Mouse (Mus musculus): ENCODE results near the gene Pla2g12b. TPM values are rescaled to one million over a fixed set of nuclear protein-coding genes. Genes with fewer than 3 reads are reported as not detected.
"Not testable (repeated sequence)": the region's sequence is repeated elsewhere in the genome, so short reads cannot be mapped to it uniquely, and the experiment has no call there.

The Pla2g12b gene
- total RNA-seq (2021): not detected

DNA sequence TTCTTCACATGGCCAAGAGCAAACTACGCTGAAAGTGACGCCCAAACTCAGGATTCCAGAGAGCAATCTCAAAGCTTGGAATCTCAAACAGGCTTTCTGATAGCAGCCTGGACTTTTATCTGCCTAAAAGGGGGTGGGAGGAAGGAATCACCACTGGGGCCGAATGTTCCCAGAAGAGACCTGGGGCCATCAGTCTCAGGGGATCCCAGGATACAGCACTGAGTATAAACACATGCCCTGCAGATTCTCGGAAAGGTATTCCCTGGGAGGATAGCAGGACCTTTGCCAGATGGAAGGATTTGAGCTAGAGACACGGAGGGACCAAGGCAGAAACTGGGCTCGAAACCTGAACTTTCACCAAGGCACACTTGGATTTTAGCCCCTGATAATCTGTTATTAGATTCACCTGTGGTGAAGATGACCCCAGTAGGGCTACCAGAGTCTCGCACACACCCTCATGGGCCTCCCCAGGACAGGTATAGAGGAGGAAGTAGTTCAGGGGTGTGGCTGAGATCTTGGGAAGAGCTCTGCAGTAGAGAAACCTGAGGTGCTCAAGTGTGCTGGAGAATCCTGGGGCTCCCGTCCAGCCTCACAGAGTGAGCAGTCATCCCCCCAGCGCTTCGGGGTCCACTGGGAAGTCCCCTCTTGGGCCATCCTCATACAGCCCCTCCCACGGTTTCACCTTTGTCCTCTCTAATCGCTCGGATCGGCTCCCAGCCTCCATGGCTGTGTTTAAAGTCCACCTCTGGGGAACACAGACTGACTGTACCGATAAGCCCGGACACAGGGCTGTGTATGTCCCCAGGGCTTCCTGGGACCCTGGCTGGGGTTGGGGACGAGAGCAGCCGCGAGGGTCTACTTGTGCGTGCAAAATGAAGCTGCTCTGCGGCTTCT lies at the start of gene Pla2g12b:
Pla2g12b (plus strand) TSS at position 762 of the 894 bp plus-strand sequence.
- no peak for DNase-seq (ENCODE audit: extremely low spot score in 1 of 2, low spot score in 2 of 2)
- intact Hi-C loops (cut with DNase I): no loop called here

DNA sequence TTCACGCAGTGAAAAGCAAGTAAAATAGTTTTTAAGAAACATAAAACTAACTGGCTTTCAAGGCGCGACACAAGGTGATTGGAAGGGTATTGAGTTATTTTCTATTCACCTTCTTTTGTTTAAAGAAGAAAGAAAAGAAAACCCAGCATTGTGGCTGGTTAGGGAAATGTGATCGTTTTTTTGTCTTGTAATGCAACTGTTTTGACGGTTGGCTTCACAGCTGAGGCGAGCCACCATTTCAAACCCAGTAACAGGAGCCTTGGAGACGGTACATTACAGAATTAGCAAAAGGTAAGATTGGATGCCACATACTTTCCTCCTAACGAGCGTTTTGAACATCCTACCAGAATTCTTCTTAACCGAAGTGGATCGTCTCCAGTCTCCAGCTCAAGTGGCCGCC lies 49.3 kb upstream of the Pla2g12b start:
- no peak for DNase-seq (ENCODE audit: extremely low spot score in 1 of 2, low spot score in 2 of 2)
- intact Hi-C loops (cut with DNase I): no loop called here

GRCm38 (mm10) chr10:59355020-59355419 lies 48.4 kb upstream of the Pla2g12b start:
- intact Hi-C loops (cut with DNase I): loop anchor here (5.0 kb wide), 1 partner anchor 58 kb away; no protein-coding TSS in a partner anchor
- DNase-seq (ENCODE audit: extremely low spot score in 1 of 2, low spot score in 2 of 2): no peak

DNA sequence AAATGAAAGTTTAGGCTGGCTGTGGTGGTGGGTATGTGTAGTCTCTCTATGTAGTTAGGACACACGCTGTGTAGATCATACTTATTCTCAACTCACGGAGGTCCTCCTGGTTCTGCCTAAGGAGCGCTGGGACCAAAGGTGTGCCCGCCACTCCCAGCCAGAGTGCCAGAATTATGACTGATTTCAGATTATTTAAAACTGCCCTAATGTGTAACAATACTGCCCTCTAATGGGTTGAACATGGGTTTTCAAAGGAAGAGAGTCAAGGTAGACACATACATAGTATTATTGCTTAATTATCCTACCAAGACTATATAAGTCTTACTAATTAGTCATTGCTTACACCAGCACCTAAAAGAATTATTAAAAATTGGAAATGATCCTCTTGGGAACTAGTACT lies 44.7 kb upstream of the Pla2g12b start:
- intact Hi-C loops (cut with DNase I): loop anchor here (5.0 kb wide), 1 partner anchor 61 kb away; no protein-coding TSS in a partner anchor

GRCm38 (mm10) chr10:59363208-59363607 lies 40.3 kb upstream of the Pla2g12b start:
- no peak for DNase-seq (ENCODE audit: extremely low spot score in 1 of 2, low spot score in 2 of 2)
- intact Hi-C loops (cut with DNase I): no loop called here

More for the DNA sequence above, 44.7 kb upstream of the Pla2g12b start:
- no peak for DNase-seq (ENCODE audit: extremely low spot score in 1 of 2, low spot score in 2 of 2)

DNA sequence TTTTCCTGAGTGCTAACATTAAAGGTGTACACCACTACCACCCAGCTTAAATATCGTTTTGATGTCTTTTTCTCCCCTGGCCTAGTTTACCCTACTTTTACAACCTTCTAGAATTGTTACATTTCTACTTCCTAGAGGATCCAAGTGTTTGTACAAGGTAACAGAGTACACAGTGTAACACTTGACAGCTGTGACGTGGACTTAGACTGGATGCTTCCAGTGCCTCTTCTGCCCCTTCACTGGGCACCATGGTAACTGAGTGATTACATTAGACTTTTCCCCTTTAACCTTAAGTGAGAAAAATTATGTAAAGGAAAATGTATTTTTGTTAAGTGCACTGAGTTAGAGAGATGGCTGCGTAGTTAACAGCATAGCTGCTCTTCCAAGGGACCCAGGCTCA lies 38.9 kb upstream of the Pla2g12b start:
- no peak for DNase-seq (ENCODE audit: extremely low spot score in 1 of 2, low spot score in 2 of 2)
- intact Hi-C loops (cut with DNase I): no loop called here

DNA sequence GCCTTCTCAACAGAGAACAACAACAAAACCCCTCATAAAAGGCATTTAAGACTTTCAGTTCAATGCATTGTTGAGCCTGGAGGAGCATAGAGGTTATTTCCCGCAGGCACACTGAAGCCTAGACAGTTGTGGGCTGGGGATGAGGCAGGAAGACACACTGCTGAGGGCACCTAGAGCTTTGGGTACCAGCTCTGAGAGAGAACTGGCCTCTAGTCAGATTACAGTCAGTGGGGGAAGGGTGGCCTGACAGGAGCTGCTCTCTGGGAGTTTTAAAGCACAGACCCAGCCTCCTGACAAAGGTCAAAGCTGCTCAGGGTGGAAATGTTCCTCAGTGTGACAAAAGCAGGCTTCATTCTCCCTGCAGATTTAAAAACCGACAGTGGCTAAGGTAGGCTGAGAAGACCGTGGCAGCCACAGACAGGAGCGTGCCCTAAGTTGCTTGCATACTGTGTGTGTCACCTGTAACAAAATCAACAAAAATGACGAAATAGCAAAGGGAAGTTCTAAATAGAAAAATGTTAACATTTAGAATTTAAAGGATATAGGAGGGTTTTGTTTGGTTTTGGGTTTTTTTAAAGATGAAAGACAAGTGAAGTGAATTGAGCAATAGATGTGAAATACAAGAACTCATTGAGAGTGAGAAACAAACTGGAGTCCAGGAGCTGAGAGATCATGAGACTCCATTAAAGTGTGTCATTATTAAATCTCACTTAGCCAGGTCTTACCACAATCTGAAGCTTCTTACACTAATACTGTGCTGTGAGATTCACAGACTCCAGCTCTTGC lies 37.5 kb upstream of the Pla2g12b start:
- no peak for DNase-seq (ENCODE audit: extremely low spot score in 1 of 2, low spot score in 2 of 2)
- intact Hi-C loops (cut with DNase I): no loop called here

DNA sequence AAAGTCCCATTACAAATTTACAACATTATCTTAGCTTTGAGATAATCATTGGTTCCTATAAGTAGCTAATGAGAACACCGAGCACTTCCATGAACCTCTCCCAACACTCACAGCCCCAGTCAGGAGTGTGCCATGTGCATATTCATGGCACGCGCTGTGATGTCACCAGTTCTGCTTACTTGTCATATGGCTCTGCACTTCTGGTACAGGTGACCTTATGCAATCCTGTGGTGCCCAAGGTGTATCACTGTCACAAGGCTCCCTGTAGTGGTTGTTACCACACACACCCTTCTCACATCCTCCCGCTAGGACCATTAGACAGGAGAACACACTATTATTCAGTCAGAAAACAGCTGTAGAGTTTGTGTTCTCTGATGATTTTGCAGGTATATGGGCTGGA lies 36.7 kb upstream of the Pla2g12b start:
- intact Hi-C loops (cut with DNase I): no loop called here

DNA sequence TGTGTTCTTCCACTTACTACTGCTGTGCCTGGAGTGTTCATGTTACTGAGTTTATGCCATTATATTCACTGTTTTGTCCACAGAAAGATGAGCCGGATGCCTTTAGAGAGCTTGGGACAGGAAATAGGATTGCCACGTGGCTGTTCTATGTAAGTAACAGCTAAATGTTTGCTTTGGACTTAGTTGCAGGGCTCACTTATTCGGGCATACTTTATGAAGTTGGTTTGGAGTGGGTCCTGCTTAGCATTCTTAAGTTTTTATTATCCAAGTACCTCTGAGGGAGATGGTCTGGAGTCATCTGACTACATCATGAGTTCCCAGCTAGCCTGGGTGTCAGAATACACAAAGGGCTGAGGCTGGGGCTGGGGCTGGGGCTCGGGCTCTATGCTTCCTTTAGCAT lies 36.3 kb upstream of the Pla2g12b start:
- intact Hi-C loops (cut with DNase I): no loop called here

More for the DNA sequence above, 36.7 kb upstream of the Pla2g12b start:
- DNase-seq (ENCODE audit: extremely low spot score in 1 of 2, low spot score in 2 of 2): no peak

DNA sequence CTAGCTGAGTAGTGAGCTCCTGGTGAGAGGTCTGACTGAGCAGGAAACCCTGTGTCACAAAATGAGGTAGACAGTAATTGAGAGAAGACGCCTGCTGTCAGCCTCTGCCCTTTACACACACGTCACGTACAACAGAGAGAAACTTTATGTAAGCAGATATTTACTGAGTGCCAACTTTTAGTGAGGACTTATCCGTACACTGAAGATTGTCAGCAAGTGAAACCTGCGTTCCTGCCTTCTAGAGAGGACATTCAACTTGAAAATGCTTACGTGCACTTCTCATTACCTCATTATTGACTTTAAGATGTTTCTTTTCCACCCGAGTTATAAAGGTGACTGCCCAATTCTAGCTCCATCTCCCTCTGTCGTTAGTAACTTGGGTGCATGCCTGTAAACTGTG lies 34.7 kb upstream of the Pla2g12b start:
- intact Hi-C loops (cut with DNase I): no loop called here
- DNase-seq (ENCODE audit: extremely low spot score in 1 of 2, low spot score in 2 of 2): no peak

More for the DNA sequence above, 36.3 kb upstream of the Pla2g12b start:
- no peak for DNase-seq (ENCODE audit: extremely low spot score in 1 of 2, low spot score in 2 of 2)

GRCm38 (mm10) chr10:59369426-59369825 lies 34.0 kb upstream of the Pla2g12b start:
- DNase-seq (ENCODE audit: extremely low spot score in 1 of 2, low spot score in 2 of 2): no peak
- intact Hi-C loops (cut with DNase I): no loop called here

- no peak for DNase-seq (ENCODE audit: extremely low spot score in 1 of 2, low spot score in 2 of 2)
- intact Hi-C loops (cut with DNase I): loop anchor here (10.0 kb wide), 1 partner anchor 487 kb away; no protein-coding TSS in a partner anchor
Observed at GRCm38 (mm10) chr10:59377906-59378305, 25.6 kb upstream of the Pla2g12b start.

GRCm38 (mm10) chr10:59378728-59379127 lies 24.7 kb upstream of the Pla2g12b start:
- intact Hi-C loops (cut with DNase I): loop anchor here (10.0 kb wide), 1 partner anchor 486 kb away; no protein-coding TSS in a partner anchor

GRCm38 (mm10) chr10:59379927-59380326 lies 23.5 kb upstream of the Pla2g12b start:
- DNase-seq (ENCODE audit: extremely low spot score in 1 of 2, low spot score in 2 of 2): no peak
- intact Hi-C loops (cut with DNase I): loop anchor here (10.0 kb wide), 1 partner anchor 485 kb away; no protein-coding TSS in a partner anchor

More at GRCm38 (mm10) chr10:59378728-59379127, 24.7 kb upstream of the Pla2g12b start:
- no peak for DNase-seq (ENCODE audit: extremely low spot score in 1 of 2, low spot score in 2 of 2)

DNA sequence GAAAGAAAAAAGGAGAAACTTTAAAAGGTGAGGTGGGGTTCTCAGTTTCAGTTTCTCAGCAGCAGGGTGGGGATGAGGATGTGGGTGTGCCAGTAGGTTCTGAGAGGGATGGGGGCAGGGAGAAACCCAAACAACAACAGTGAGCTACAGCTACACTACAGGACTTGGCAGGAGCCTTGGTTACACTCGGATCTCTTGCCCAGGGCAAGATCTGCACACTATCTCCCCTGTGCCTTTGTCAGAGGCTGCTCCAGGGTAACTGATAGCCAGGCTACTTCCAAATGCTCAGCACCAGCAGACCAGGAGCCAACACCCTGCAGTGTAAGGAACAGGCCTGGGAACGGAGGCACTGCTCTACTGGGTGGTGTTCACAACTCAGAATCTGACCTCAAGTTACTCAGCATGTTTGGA lies 23.0 kb upstream of the Pla2g12b start:
- no peak for DNase-seq (ENCODE audit: extremely low spot score in 1 of 2, low spot score in 2 of 2)
- intact Hi-C loops (cut with DNase I): no loop called here

GRCm38 (mm10) chr10:59381563-59381962 lies 21.9 kb upstream of the Pla2g12b start:
- DNase-seq (ENCODE audit: extremely low spot score in 1 of 2, low spot score in 2 of 2); intact Hi-C loops (cut with DNase I): not testable (repeated sequence)

- intact Hi-C loops (cut with DNase I): no loop called here
- peak in 1 of 2 experiments; percentile 22 for DNase-seq (ENCODE audit: extremely low spot score in 1 of 2, low spot score in 2 of 2)
Observed at GRCm38 (mm10) chr10:59386951-59387350, 16.5 kb upstream of the Pla2g12b start.

DNA sequence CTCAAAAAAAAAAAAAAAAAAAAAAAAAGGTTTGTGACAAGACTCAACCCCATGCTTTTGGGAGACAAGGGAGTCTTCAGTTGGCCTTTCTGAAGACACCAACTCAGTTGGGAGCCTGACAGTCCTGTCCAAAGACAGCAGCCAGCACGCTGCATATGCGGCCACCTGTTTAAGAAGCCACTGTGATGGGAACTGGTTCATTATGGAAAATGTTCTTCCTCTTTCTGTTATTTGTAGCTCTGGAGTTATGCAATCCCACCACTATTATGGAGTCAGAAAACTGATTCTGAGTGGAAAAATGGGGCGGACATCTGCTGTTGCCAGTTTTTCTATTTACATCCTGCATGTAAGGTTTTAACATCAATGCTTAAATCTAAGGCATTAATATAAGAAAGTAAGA lies 13.8 kb upstream of the Pla2g12b start:
- no peak for DNase-seq (ENCODE audit: extremely low spot score in 1 of 2, low spot score in 2 of 2)
- intact Hi-C loops (cut with DNase I): no loop called here

- DNase-seq (ENCODE audit: extremely low spot score in 1 of 2, low spot score in 2 of 2): no peak
- intact Hi-C loops (cut with DNase I): no loop called here
Observed at GRCm38 (mm10) chr10:59391907-59392306, 11.6 kb upstream of the Pla2g12b start.
